Mouse (Mus musculus): ENCODE results near the gene Krt18. TPM values are rescaled to one million over a fixed set of nuclear protein-coding genes. Genes with fewer than 3 reads are reported as not detected.
"Not testable (repeated sequence)": the region's sequence is repeated elsewhere in the genome, so short reads cannot be mapped to it uniquely, and the experiment has no call there.

Krt18 gene
- total RNA-seq, 2 experiments from 2014 or later = 1.5 to 2.5 TPM

DNA sequence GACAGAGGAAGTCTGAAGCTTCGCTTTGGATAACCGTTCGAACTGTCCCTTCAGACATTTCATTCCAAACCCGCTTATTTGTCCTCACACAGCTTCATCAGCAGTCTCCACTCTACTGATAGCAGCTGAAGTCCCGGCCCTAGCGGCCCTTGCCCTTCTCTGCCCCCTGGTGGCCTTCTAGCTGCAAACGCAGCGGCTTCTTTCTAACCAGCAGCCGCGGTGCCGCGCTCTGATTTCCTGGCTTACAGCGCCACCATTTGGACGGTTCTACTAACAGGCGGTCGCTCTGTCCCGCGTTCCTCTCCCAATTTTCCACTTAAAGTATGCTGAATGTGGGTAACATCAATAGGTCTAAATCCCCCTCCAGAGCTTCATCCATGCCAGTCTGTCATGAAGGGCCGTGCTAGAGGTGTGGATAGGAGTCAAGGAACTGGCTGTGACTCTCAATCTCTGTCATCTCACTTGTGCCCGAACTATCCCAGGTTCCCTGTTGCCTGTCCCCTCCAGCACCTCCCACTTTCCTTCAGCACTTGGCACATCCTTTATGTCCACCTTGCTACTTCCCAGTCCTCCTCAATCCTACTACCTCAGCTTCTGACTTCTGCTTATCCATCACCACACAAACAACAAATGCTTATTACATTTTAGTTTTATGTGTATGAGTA lies 37.8 kb downstream of the Krt18 start:
- DNase-seq = peak; percentile 97

GRCm38 (mm10) chr15:102070476-102071467 lies 42.8 kb downstream of the Krt18 start:
- no peak for DNase-seq

DNA sequence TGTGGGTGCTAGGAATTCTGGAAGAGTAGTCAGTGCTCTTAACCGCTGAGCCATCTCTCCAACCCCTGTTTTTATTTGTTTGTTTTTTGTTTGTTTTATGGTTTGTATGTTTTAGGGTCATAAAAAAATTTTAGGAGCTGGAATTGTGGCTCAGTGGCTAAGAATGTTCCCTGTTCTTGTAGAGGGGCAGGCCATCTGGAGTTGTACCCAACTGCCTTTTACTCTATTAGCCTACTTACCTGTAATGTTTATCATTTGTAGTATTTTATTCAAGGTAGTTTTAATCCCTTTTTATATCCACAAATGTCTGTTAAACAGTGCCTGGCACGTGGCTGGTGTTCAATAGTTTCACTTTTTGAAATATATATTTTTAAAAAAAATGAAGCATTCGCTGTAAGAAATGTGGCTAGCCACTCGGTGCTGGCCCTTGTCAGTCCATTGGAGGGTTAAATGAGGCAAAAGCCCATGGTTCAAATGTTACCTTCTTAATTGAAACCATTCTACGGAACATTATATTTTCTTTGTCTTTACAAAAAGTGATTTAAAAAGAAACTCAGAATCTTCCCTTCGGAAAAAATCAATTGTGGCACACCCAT lies 45.1 kb downstream of the Krt18 start:
- no peak for DNase-seq

GRCm38 (mm10) chr15:102073559-102074069 lies 45.6 kb downstream of the Krt18 start, which contains the start of gene Eif4b:
Gene Eif4b, plus strand, starts transcription at chr15:102073773.
- peak; percentile 99 for DNase-seq

DNA sequence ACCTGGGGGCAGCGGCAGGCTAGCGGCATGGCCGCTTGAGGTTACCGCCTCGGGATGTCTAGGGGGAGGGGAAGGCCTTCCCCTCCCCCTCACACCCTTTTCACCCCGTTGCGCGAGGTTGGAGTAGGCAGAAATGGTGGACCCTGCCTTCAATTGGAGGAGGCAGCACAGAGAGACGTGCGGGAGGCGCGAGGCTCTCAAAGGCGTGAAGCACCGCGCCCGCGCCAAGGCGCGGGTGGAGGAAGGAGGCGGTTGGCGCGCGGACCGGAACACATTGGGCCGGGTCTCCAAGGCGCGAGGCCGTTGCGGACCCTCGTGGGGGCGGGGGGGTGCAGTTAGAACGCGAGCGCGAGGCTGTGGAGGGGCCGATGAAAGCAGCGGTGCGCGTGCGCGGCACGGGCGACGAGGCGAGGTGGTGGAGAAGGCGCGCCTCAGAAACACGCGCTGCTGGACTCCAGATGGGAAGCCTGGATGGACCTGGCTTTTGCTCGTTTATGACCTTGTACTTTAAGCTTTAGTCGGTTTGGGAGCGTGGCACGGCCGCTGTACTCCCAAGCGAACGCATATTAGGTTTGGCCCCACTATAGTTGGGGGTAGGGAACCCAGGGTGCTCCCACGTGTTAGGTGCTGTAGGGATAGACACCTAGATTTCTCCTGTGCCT lies 46.2 kb downstream of the Krt18 start:
- peak; percentile 73 for DNase-seq

DNA sequence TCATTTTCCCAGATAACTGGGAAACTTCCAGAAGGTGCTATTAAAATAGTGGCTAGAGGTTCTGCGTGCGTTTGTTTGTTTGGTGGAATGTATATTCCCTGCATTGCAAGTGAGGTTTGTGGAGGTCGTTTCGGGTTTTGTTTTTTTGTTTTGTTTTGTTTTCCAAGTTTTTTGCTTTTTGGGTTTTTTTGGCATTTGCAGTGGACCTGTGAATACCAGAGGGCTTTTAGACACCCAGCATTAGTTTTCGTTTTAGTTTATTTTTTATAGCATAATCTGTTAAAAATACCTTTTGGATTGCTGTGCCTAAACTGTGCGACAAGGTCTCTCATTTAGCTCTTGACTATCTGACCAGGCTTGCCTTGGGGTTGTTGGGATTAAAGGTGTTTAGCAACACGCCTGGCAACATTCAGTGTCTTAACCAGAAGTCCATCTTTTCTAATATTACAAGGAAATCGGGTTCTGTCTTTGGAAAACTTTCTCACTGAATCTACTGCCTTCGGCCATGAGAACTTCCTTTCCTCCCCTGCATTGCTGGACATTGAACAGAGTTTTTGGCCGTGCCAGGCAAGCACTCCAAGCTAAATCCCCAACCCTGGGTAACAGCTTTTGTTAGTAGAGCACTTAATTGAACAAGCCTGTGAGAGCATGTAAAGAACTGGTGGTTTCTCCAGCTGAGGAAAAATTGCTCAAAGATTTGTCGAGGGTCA lies 47.1 kb downstream of the Krt18 start:
- no peak for DNase-seq

GRCm38 (mm10) chr15:102077111-102077677 lies 49.2 kb downstream of the Krt18 start:
- DNase-seq = no peak

GRCm38 (mm10) chr15:102079221-102079620 lies 51.2 kb downstream of the Krt18 start:
- DNase-seq = no peak

- DNase-seq = not testable (repeated sequence)
Observed at GRCm38 (mm10) chr15:102079924-102080323, 51.9 kb downstream of the Krt18 start.

- no peak for DNase-seq
Observed at GRCm38 (mm10) chr15:102080429-102080828, 52.4 kb downstream of the Krt18 start.

Other genes with a start within 250 kb of the Krt18 start
- not detected for gene Krt72, start 241.7 kb upstream of the Krt18 start, total RNA-seq (2021)
- not detected for gene Krt73, start 225.8 kb upstream of the Krt18 start, total RNA-seq (2021)
- gene Krt2, start 210.0 kb upstream of the Krt18 start, total RNA-seq (2021) = not detected
- not detected for gene Krt1, start 177.4 kb upstream of the Krt18 start, total RNA-seq (2021)
- not detected for gene Krt77, start 158.5 kb upstream of the Krt18 start, total RNA-seq (2021)
- gene Krt76, start 135.3 kb upstream of the Krt18 start, total RNA-seq (2021) = not detected
- gene Krt4, start 103.4 kb upstream of the Krt18 start, total RNA-seq (2021) = under 1 TPM in 1 of 2 experiments, not detected in 1; 0.21 TPM
- not detected for gene Krt79, start 87.9 kb upstream of the Krt18 start, total RNA-seq (2021)
- gene Krt78, start 73.9 kb upstream of the Krt18 start, total RNA-seq (2021) = not detected
- 1 to 10 TPM; 1.4 to 1.7 TPM for gene Krt8, start 23.7 kb upstream of the Krt18 start, total RNA-seq (2021)
- gene Eif4b, start 45.6 kb downstream of the Krt18 start, total RNA-seq (2021) = 100 to 1,000 TPM; 151 to 152 TPM
- gene Tns2, start 72.2 kb downstream of the Krt18 start, total RNA-seq (2021) = 10 to 100 TPM; 38.8 to 41.9 TPM
- 10 to 100 TPM; 14.2 to 14.8 TPM for gene Spryd3, start 108.1 kb downstream of the Krt18 start, total RNA-seq (2021)
- gene Igfbp6, start 116.2 kb downstream of the Krt18 start, total RNA-seq (2021) = 10 to 100 TPM; 66.0 to 77.5 TPM
- gene Soat2, start 122.3 kb downstream of the Krt18 start, total RNA-seq (2021) = under 1 TPM; 0.14 to 0.27 TPM
- 10 to 100 TPM; 42.8 to 52.6 TPM for gene Zfp740, start 175.1 kb downstream of the Krt18 start, total RNA-seq (2021)
- gene Csad, start 176.5 kb downstream of the Krt18 start, total RNA-seq (2021) = 10 to 100 TPM; 23.9 to 25.5 TPM
- gene Itgb7, start 203.8 kb downstream of the Krt18 start, total RNA-seq (2021) = 1 to 10 TPM in 1 of 2 experiments, under 1 TPM in 1; 0.59 to 1.3 TPM
- gene Rarg, start 229.3 kb downstream of the Krt18 start, total RNA-seq (2021) = 10 to 100 TPM; 12.4 to 22.2 TPM
- not detected for gene Gm9918, start 242.4 kb downstream of the Krt18 start, total RNA-seq (2021)

Measured in gastrocnemius, postnatal 10 days (tissue).